Comparison of ENCODE assay signal across 26 mouse cellular contexts in the genomic region with DNA sequence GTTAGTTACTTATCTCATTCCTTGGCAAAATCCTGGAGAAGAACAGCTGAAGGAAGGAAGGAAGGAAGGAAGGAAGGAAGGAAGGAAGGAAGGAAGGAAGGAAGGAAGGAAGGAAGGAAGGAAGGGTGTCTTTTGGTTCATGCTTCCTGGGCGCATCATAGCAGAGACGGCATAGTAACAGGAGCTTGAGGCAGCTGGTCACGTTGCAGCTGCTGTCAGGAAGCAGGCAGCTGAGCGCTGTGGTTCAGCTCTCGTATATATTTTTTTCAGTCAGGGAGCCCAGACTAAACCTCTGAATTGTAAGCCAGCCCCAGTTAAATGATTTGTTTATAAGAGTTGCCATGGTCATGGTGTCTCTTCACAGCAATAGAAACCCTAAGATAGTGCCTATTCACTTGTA.
"Had no signal": no experiment of that assay in that cellular context is flagged by ENCODE, and none has a peak within 500 bp of the region (broad histone marks: within the 10 kb centered on the region; RNA-seq: fewer than 3 reads in every experiment).

No protein-coding gene starts in this region.

- H3K4me3 ChIP-seq: embryonic facial prominence, embryonic 10.5 days; embryonic facial prominence, embryonic 12.5 days; embryonic facial prominence, embryonic 13.5 days; embryonic facial prominence, embryonic 15.5 days; erythroblast, embryonic 14.5 days; forebrain, embryonic 10.5 days; forebrain, embryonic 12.5 days; forebrain, embryonic 13.5 days; forebrain, embryonic 15.5 days; gastrocnemius, adult 2 months; heart, adult 2 months had no signal

- H3K27me3 ChIP-seq: embryonic facial prominence, embryonic 12.5 days; embryonic facial prominence, embryonic 13.5 days; embryonic facial prominence, embryonic 15.5 days; forebrain, embryonic 12.5 days; forebrain, embryonic 13.5 days; forebrain, embryonic 15.5 days had no signal

- H3K36me3 ChIP-seq: embryonic facial prominence, embryonic 10.5 days; embryonic facial prominence, embryonic 12.5 days; embryonic facial prominence, embryonic 13.5 days; embryonic facial prominence, embryonic 15.5 days; forebrain, embryonic 10.5 days; forebrain, embryonic 12.5 days; forebrain, embryonic 15.5 days had no signal

- DNase-seq: cerebellum, adult 8-10 months; cerebellum, adult 9-10 months; cerebellum, adult 9-11 months; cerebellum, postnatal 10 days; cerebellum, postnatal 14 days; cerebellum, postnatal 25 days; cerebellum, postnatal 36 days; embryo, embryonic 11 days; forebrain, postnatal 0 days; gastrocnemius, adult 2 months; gastrocnemius, postnatal 10 days; gastrocnemius, postnatal 14 days; gastrocnemius, postnatal 25 days; gastrocnemius, postnatal 36 days; heart, adult 11 months; heart, adult 18-20 months; heart, adult 2 months had no signal

- H3K4me2 ChIP-seq: embryonic facial prominence, embryonic 12.5 days; embryonic facial prominence, embryonic 13.5 days; embryonic facial prominence, embryonic 15.5 days; forebrain, embryonic 12.5 days; forebrain, embryonic 13.5 days; forebrain, embryonic 15.5 days had no signal
